In genomic region chr7:28807641-28808220, GRCm38 (mm10) we compare ENCODE assay signal across 8 mouse cellular contexts. TPM values are rescaled to one million over a fixed set of nuclear protein-coding genes. Genes with fewer than 3 reads are reported as not detected.
A peak's percentile ranks its signal among the peaks of the same experiment; 100 is the strongest.
DNase-seq lines count a peak whose midpoint lies in the region; ATAC-seq lines count a peak whose summit lies in the region.

No protein-coding gene starts in this region.

- H3K4me3 ChIP-seq in heart, embryonic 11.5 days (ENCODE audit: low read depth, low read length) = peak overlapping the region; percentile 82
- peak overlapping the region; percentile 76 for H3K4me3 ChIP-seq in limb, embryonic 11.5 days (ENCODE audit: low read depth, low read length)

- DNase-seq in kidney, adult 18-20 months = peak; percentile 61
- no peak for DNase-seq in kidney, adult 11 months
- peak; percentile 69 to 75 for DNase-seq in adrenal gland, postnatal 36 days
- DNase-seq in limb, embryonic 11.5 days (ENCODE audit: low spot score) = no peak
- DNase-seq in naive thymus-derived CD4-positive, alpha-beta T cell, adult 2 months (ENCODE audit: low read depth) = peak; percentile 51
- DNase-seq in layer of hippocampus, adult 9-10 months (ENCODE audit: low spot score) = no peak
- no peak for DNase-seq in layer of hippocampus, postnatal 10 days (ENCODE audit: low spot score in 2 of 2)

- H3K9me3 ChIP-seq in heart, embryonic 11.5 days (replicated peaks; ENCODE audit: control insufficient read depth, low read length) = no peaks in the 10 kb centered on the region
- H3K9me3 ChIP-seq in limb, embryonic 11.5 days (ENCODE audit: control insufficient read depth, low read length) = no peaks in the 10 kb centered on the region

- H3K27me3 ChIP-seq in heart, embryonic 11.5 days (ENCODE audit: control insufficient read depth, insufficient read depth, low read length) = no peaks in the 10 kb centered on the region
- H3K27me3 ChIP-seq in limb, embryonic 11.5 days (ENCODE audit: control insufficient read depth, insufficient read depth, low read length) = no peaks in the 10 kb centered on the region

- H3K27ac ChIP-seq in heart, embryonic 11.5 days (ENCODE audit: low read depth, low read length) = peak overlapping the region; percentile 100
- no peak overlapping the region; the same call in 1 of the 2 replicates for H3K27ac ChIP-seq in limb, embryonic 11.5 days (replicated peaks; ENCODE audit: low read depth, low read length)

- H3K36me3 ChIP-seq in heart, embryonic 11.5 days (ENCODE audit: control insufficient read depth, insufficient read depth, low read length) = peaks cover 3% of the 10 kb centered on the region; the same call in 1 of the 2 replicates
- H3K36me3 ChIP-seq in limb, embryonic 11.5 days (ENCODE audit: control insufficient read depth, insufficient read depth, low read length) = peaks cover 1% of the 10 kb centered on the region; the same call in 1 of the 2 replicates

- ATAC-seq in heart, embryonic 11.5 days (replicated peaks; ENCODE audit: insufficient number of reproducible peaks, low FRiP score, low TSS enrichment) = no peak
- ATAC-seq in limb, embryonic 11.5 days (ENCODE audit: insufficient number of reproducible peaks, low FRiP score, low TSS enrichment, low read depth) = no peak

- H3K4me2 ChIP-seq in heart, embryonic 11.5 days = peak overlapping the region; percentile 97
- H3K4me2 ChIP-seq in limb, embryonic 11.5 days (ENCODE audit: low read depth, severe bottlenecking) = peak overlapping the region; percentile 97

- 46% methylated on average over 6 of the region's 8 CpGs for WGBS in heart, embryonic 11.5 days (ENCODE audit: insufficient replicate concordance)
- WGBS in limb, embryonic 11.5 days = 52% methylated on average over 8 of the region's 8 CpGs

- peaks cover 30% of the 10 kb centered on the region for H3K4me1 ChIP-seq in heart, embryonic 11.5 days (ENCODE audit: control insufficient read depth, insufficient read depth, low read length)
- H3K4me1 ChIP-seq in limb, embryonic 11.5 days (ENCODE audit: control insufficient read depth, insufficient read depth, low read length) = peaks cover 27% of the 10 kb centered on the region

- peak overlapping the region; percentile 98 for H3K9ac ChIP-seq in heart, embryonic 11.5 days (ENCODE audit: low read depth, low read length)
- H3K9ac ChIP-seq in limb, embryonic 11.5 days (ENCODE audit: low read length) = peak overlapping the region; percentile 92; the same call in 1 of the 2 replicates

RNA-seq across cellular contexts. Expression of gene Hnrnpl, which starts 0.6 kb away (rescaled TPM):
- total RNA-seq in adrenal gland, postnatal 36 days (2021) = 100 to 1,000 TPM; 415 to 420 TPM
- 210 and 212 TPM in 2 replicates for polyA plus RNA-seq in heart, embryonic 11.5 days (2014; fragmentation: Nextera tagmentation; extraction: Ambion mirVana)
- polyA plus RNA-seq in limb, embryonic 11.5 days (2014; fragmentation: Nextera tagmentation; extraction: Ambion mirVana) = 362 and 390 TPM in 2 replicates
- total RNA-seq in layer of hippocampus, postnatal 10 days (2021) = 100 to 1,000 TPM; 441 to 521 TPM

RNA-seq across cellular contexts. Expression of gene Ech1, which starts 17.3 kb away (rescaled TPM):
- 100 to 1,000 TPM; 543 to 577 TPM for total RNA-seq in adrenal gland, postnatal 36 days (2021)
- 139 and 149 TPM in 2 replicates for polyA plus RNA-seq in heart, embryonic 11.5 days (2014; fragmentation: Nextera tagmentation; extraction: Ambion mirVana)
- 93.2 and 94.7 TPM in 2 replicates for polyA plus RNA-seq in limb, embryonic 11.5 days (2014; fragmentation: Nextera tagmentation; extraction: Ambion mirVana)
- 10 to 100 TPM; 49.1 to 50.8 TPM for total RNA-seq in layer of hippocampus, postnatal 10 days (2021)

RNA-seq across cellular contexts. Expression of gene Rinl, which starts 19.0 kb away (rescaled TPM):
- 1 to 10 TPM; 2.5 to 2.8 TPM for total RNA-seq in adrenal gland, postnatal 36 days (2021)
- polyA plus RNA-seq in heart, embryonic 11.5 days (2014; fragmentation: Nextera tagmentation; extraction: Ambion mirVana) = 2.4 and 2.5 TPM in 2 replicates
- 2.0 and 3.2 TPM in 2 replicates for polyA plus RNA-seq in limb, embryonic 11.5 days (2014; fragmentation: Nextera tagmentation; extraction: Ambion mirVana)
- 1 to 10 TPM; 1.5 to 2.0 TPM for total RNA-seq in layer of hippocampus, postnatal 10 days (2021)

RNA-seq across cellular contexts. Expression of gene Lgals4, which starts 25.9 kb away (rescaled TPM):
- 10 to 100 TPM; 11.3 to 12.7 TPM for total RNA-seq in adrenal gland, postnatal 36 days (2021)
- polyA plus RNA-seq in heart, embryonic 11.5 days (2014; fragmentation: Nextera tagmentation; extraction: Ambion mirVana) = 2.2 and 3.9 TPM in 2 replicates
- 1.9 and 2.2 TPM in 2 replicates for polyA plus RNA-seq in limb, embryonic 11.5 days (2014; fragmentation: Nextera tagmentation; extraction: Ambion mirVana)
- total RNA-seq in layer of hippocampus, postnatal 10 days (2021) = 1 to 10 TPM; 2.1 to 2.7 TPM

RNA-seq across cellular contexts. Expression of gene Nfkbib, which starts 40.4 kb away (rescaled TPM):
- total RNA-seq in adrenal gland, postnatal 36 days (2021) = 10 to 100 TPM; 44.1 to 49.2 TPM
- polyA plus RNA-seq in heart, embryonic 11.5 days (2014; fragmentation: Nextera tagmentation; extraction: Ambion mirVana) = 34.7 and 38.0 TPM in 2 replicates
- 40.3 and 44.4 TPM in 2 replicates for polyA plus RNA-seq in limb, embryonic 11.5 days (2014; fragmentation: Nextera tagmentation; extraction: Ambion mirVana)
- 10 to 100 TPM; 32.2 to 35.8 TPM for total RNA-seq in layer of hippocampus, postnatal 10 days (2021)

Comparison
In these comparisons a context has a peak if more than half of its experiments do, and no peak if none do; other contexts are left out.
1. DNase-seq: peak in kidney, adult 18-20 months (single experiment), adrenal gland, postnatal 36 days (2 of 2) and naive thymus-derived CD4-positive, alpha-beta T cell, adult 2 months (single experiment); none in kidney, adult 11 months (single experiment), limb, embryonic 11.5 days (single experiment), layer of hippocampus, adult 9-10 months (single experiment) and layer of hippocampus, postnatal 10 days (0 of 2).
2. RNA of gene Ech1, which starts 17.3 kb away (total RNA-seq): 543 to 577 TPM in adrenal gland, postnatal 36 days; 49.1 to 50.8 TPM in layer of hippocampus, postnatal 10 days; every median in the first group is over 10 times any median in the second.